Mouse (Mus musculus): ENCODE measurements around the gene Itih2.

- TF ChIP-seq CTCF (IDR thresholded peaks at IDR 0.05; ENCODE audit: extremely low read depth, insufficient read length, insufficient replicate concordance, low read depth, low read length) (no peak), POLR2A (IDR thresholded peaks at IDR 0.05; ENCODE audit: low read depth, low read length) (no peak)
Observed at GRCm38 (mm10) chr2:10049456-10049855, 81.7 kb downstream of the Itih2 start.
